ENCODE assay signal across 9 mouse cellular contexts in the genomic region with DNA sequence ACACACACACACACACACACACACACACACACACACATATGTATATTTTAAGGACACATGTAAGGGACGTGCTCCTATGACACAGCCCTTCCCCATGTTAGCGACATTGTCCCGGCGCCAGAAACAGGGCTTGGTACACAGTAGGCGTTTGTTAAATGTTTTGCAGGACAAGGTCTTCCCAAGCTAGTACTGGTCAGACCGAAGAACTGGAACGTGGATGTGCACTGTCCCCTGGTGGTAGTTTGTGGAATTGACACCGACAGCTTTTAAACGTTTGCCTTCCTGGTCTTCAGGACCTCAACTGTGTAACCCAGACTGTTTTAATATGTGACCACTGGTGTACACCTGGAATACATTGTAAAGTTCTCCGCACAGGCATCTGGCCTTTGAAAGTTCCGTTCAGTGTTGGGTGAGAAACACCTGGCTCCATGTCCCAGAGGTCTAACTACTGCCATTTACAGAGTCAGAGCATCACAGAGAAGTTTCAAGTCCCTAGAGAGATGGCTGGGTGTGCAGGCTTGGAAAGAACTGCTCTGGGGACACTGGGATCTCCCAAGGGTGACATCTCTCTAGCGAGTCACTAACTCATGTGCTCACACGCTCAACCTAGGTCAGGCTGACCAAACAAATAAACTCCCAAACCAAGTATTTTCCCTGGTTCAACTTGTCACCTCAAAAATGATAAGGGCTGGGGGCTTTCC. TPM values are rescaled to one million over a fixed set of nuclear protein-coding genes. Genes with fewer than 3 reads are reported as not detected.
DNase-seq lines count a peak whose midpoint lies in the region; ATAC-seq and TF ChIP-seq lines count a peak whose summit lies in the region.
"Had no signal": no experiment of that assay in that cellular context is flagged by ENCODE, and none has a peak within 500 bp of the region (broad histone marks: within the 10 kb centered on the region; RNA-seq: fewer than 3 reads in every experiment).

No protein-coding gene starts in this region.

- ATAC-seq in forebrain, embryonic 11.5 days (replicated peaks; ENCODE audit: low FRiP score): peak; percentile 23; the same call in 1 of the 2 replicates
- peak; percentile 64 for ATAC-seq in liver, postnatal 0 days
- peak; percentile 42 for ATAC-seq in neural tube, embryonic 14.5 days (ENCODE audit: low read depth)

- TF ChIP-seq CTCF in CH12.LX (conservative IDR thresholded peaks at IDR 0.05 in 1 of 2, IDR thresholded peaks at IDR 0.05 in 1 of 2; ENCODE audit: low read depth in 2 of 2, low read length in 2 of 2): peak; percentile 96 to 100
- peak; percentile 99 for TF ChIP-seq CTCF in liver, postnatal 0 days (IDR thresholded peaks at IDR 0.05; ENCODE audit: low read depth)
- peak; percentile 68; the same call in 1 of the 2 replicates for TF ChIP-seq CTCF in testis, adult 2 months (IDR thresholded peaks at IDR 0.05; ENCODE audit: control insufficient read depth, insufficient read depth, insufficient replicate concordance, low read depth, low read length)

- TF ChIP-seq EP300 in CH12.LX (IDR thresholded peaks at IDR 0.05; ENCODE audit: low read length): no peak
- no peak for TF ChIP-seq EP300 in liver, postnatal 0 days (IDR thresholded peaks at IDR 0.05; ENCODE audit: low read depth)

- dilution Hi-C loops in CH12.LX (cut with MboI; ENCODE audit: extremely low pct_ligation_motif_present, extremely low pct_unique_long_range_greater_than_20kb, low sequenced_read_pairs): no loop called here

- peaks cover 27% of the 10 kb centered on the region for H3K27me3 ChIP-seq in CH12.LX (replicated peaks)
- H3K27me3 ChIP-seq in forebrain, embryonic 11.5 days (ENCODE audit: control insufficient read depth, insufficient read depth, low read length): no peaks in the 10 kb centered on the region
- H3K27me3 ChIP-seq in liver, postnatal 0 days (ENCODE audit: insufficient read depth, low read length): peaks cover 29% of the 10 kb centered on the region
- H3K27me3 ChIP-seq in neural tube, embryonic 14.5 days (ENCODE audit: control insufficient read depth, insufficient read depth, low read length): no peaks in the 10 kb centered on the region
- no peaks in the 10 kb centered on the region for H3K27me3 ChIP-seq in testis, adult 2 months (ENCODE audit: control insufficient read depth, insufficient read depth, low read length)

- H3K79me2 ChIP-seq in CH12.LX (replicated peaks; ENCODE audit: control insufficient read depth, extremely low read depth, insufficient read depth, poor library complexity, severe bottlenecking): no peaks in the 10 kb centered on the region

- no peak for TF ChIP-seq POLR2A in CH12.LX (IDR thresholded peaks at IDR 0.05; ENCODE audit: low read depth, low read length)
- no peak for TF ChIP-seq POLR2A in testis, adult 2 months (IDR thresholded peaks at IDR 0.05; ENCODE audit: control insufficient read depth, low read depth, low read length)

- H3K4me2 ChIP-seq in CH12.LX (ENCODE audit: insufficient read depth, low read depth, poor library complexity, severe bottlenecking): no peak overlapping the region
- H3K4me2 ChIP-seq in forebrain, embryonic 11.5 days (ENCODE audit: low read depth, low read length, severe bottlenecking): no peak overlapping the region
- no peak overlapping the region for H3K4me2 ChIP-seq in liver, postnatal 0 days (ENCODE audit: low read depth, low read length)
- H3K4me2 ChIP-seq in neural tube, embryonic 14.5 days (ENCODE audit: low read depth, low read length): peak overlapping the region; percentile 86; the same call in 1 of the 2 replicates

- no peak overlapping the region for H3K9ac ChIP-seq in CH12.LX (ENCODE audit: insufficient read depth, low read depth)
- H3K9ac ChIP-seq in forebrain, embryonic 11.5 days (ENCODE audit: low read length): no peak overlapping the region
- no peak overlapping the region for H3K9ac ChIP-seq in liver, postnatal 0 days (replicated peaks)
- no peak overlapping the region for H3K9ac ChIP-seq in neural tube, embryonic 14.5 days (replicated peaks; ENCODE audit: low read depth, low read length)
- H3K9ac ChIP-seq: liver, embryonic 15.5 days had no signal

- H3K9me3 ChIP-seq in CH12.LX (replicated peaks; ENCODE audit: low read length): peaks cover 4% of the 10 kb centered on the region
- no peaks in the 10 kb centered on the region for H3K9me3 ChIP-seq in forebrain, embryonic 11.5 days (ENCODE audit: control insufficient read depth, low read length)
- H3K9me3 ChIP-seq in liver, postnatal 0 days (ENCODE audit: low read length): no peaks in the 10 kb centered on the region
- no peaks in the 10 kb centered on the region for H3K9me3 ChIP-seq in neural tube, embryonic 14.5 days (ENCODE audit: control insufficient read depth, low read length)
- H3K9me3 ChIP-seq: liver, embryonic 15.5 days had no signal

- WGBS in forebrain, embryonic 11.5 days: 7% methylated on average over 13 of the region's 13 CpGs
- WGBS in liver, postnatal 0 days (ENCODE audit: insufficient replicate concordance): 9% methylated on average over 13 of the region's 13 CpGs
- 11% methylated on average over 13 of the region's 13 CpGs for WGBS in neural tube, embryonic 14.5 days

- peak; percentile 72 for DNase-seq in CH12.LX (ENCODE audit: extremely low read depth)
- DNase-seq in c-Kit-positive CD71-negative TER-119-negative erythroid progenitor cells, embryonic 14.5 days (ENCODE audit: low read depth): peak; percentile 75
- peak; percentile 91 for DNase-seq in forebrain, embryonic 11.5 days (ENCODE audit: low spot score)
- DNase-seq in heart, postnatal 10 days: peak; percentile 87 to 91
- peak; percentile 85 to 87 for DNase-seq in kidney, postnatal 4 days
- peak; percentile 80 for DNase-seq in liver, postnatal 0 days

- no peak overlapping the region for H3K27ac ChIP-seq in CH12.LX (ENCODE audit: insufficient read depth, low read depth)
- no peak overlapping the region for H3K27ac ChIP-seq in forebrain, embryonic 11.5 days (ENCODE audit: low read depth, low read length)
- no peak overlapping the region for H3K27ac ChIP-seq in liver, postnatal 0 days (ENCODE audit: low read depth)
- no peak overlapping the region for H3K27ac ChIP-seq in neural tube, embryonic 14.5 days (ENCODE audit: low read depth, low read length)
- H3K27ac ChIP-seq in testis, adult 2 months (ENCODE audit: control insufficient read depth, insufficient read depth, low read depth, low read length): no peak overlapping the region
- H3K27ac ChIP-seq: liver, embryonic 15.5 days had no signal

- intact Hi-C loops in heart, postnatal 10 days (cut with DNase I): loop anchor here (1.0 kb wide), 2 partner anchors 230 to 257 kb away; no protein-coding TSS in a partner anchor

- no peak overlapping the region for H3K4me3 ChIP-seq in CH12.LX (replicated peaks in 1 of 3; ENCODE audit: low read depth in 2 of 3, low read length in 2 of 3, poor library complexity in 1 of 3)
- no peak overlapping the region for H3K4me3 ChIP-seq in forebrain, embryonic 11.5 days (ENCODE audit: low read depth, low read length)
- no peak overlapping the region for H3K4me3 ChIP-seq in liver, postnatal 0 days (ENCODE audit: low read depth, low read length)
- H3K4me3 ChIP-seq in neural tube, embryonic 14.5 days (ENCODE audit: low read depth, low read length): no peak overlapping the region
- H3K4me3 ChIP-seq in testis, adult 2 months (ENCODE audit: control insufficient read depth, low read depth, low read length): no peak overlapping the region
- H3K4me3 ChIP-seq: liver, embryonic 15.5 days had no signal

- H3K36me3 ChIP-seq in CH12.LX (replicated peaks in 1 of 2; ENCODE audit: control insufficient read depth in 1 of 2, insufficient read depth in 1 of 2, low read length in 1 of 2): no peaks in the 10 kb centered on the region
- H3K36me3 ChIP-seq in forebrain, embryonic 11.5 days (ENCODE audit: control insufficient read depth, insufficient read depth, low read length): no peaks in the 10 kb centered on the region
- no peaks in the 10 kb centered on the region for H3K36me3 ChIP-seq in liver, postnatal 0 days (replicated peaks; ENCODE audit: insufficient read depth, low read length)
- no peaks in the 10 kb centered on the region for H3K36me3 ChIP-seq in neural tube, embryonic 14.5 days (ENCODE audit: control insufficient read depth, insufficient read depth, low read length)
- no peaks in the 10 kb centered on the region for H3K36me3 ChIP-seq in testis, adult 2 months (ENCODE audit: control insufficient read depth, insufficient read depth, low read length)
- H3K36me3 ChIP-seq: liver, embryonic 15.5 days had no signal

- peak; percentile 98 for TF ChIP-seq RAD21 in CH12.LX (IDR thresholded peaks at IDR 0.05; ENCODE audit: low read depth, low read length)

- in situ Hi-C loops in CH12.LX (cut with MboI; ENCODE audit: low pct_ligation_motif_present, low pct_unique_long_range_greater_than_20kb, low sequenced_read_pairs): loop anchor here (10.0 kb wide), 1 partner anchor 141 kb away; a partner anchor contains a TSS

- H3K4me1 ChIP-seq in CH12.LX (ENCODE audit: control insufficient read depth in 1 of 2, insufficient read depth in 2 of 2): peaks cover 0 to 7% of the 10 kb centered on the region in 2 experiments; a peak in 1 of 4 replicates
- H3K4me1 ChIP-seq in forebrain, embryonic 11.5 days (replicated peaks; ENCODE audit: control insufficient read depth, insufficient read depth, low read length): peaks cover 21% of the 10 kb centered on the region
- peaks cover 6% of the 10 kb centered on the region for H3K4me1 ChIP-seq in liver, postnatal 0 days (ENCODE audit: insufficient read depth)
- H3K4me1 ChIP-seq in neural tube, embryonic 14.5 days (ENCODE audit: control insufficient read depth, insufficient read depth, low read length): peaks cover 41% of the 10 kb centered on the region
- peaks cover 25% of the 10 kb centered on the region for H3K4me1 ChIP-seq in testis, adult 2 months (ENCODE audit: control insufficient read depth, insufficient read depth, low read length)

TF ChIP-seq in CH12.LX, 34 proteins besides CTCF, POLR2A, EP300 and RAD21 (continues in another document):
- TF ChIP-seq MAFK (IDR thresholded peaks at IDR 0.05; ENCODE audit: insufficient replicate concordance, low read length) (no peak), NRF1 (IDR thresholded peaks at IDR 0.05; ENCODE audit: low read depth, low read length) (no peak), ELF1 (IDR thresholded peaks at IDR 0.05; ENCODE audit: low read depth, low read length) (no peak), UBTF (IDR thresholded peaks at IDR 0.05; ENCODE audit: low read depth, low read length) (no peak), ETS1 (conservative IDR thresholded peaks at IDR 0.05; ENCODE audit: low read depth, low read length) (no peak), ZNF384 (IDR thresholded peaks at IDR 0.05; ENCODE audit: low read depth, low read length) (no peak)

RNA-seq across cellular contexts. Expression of a gene that starts 1.3 kb away (rescaled TPM):
- 0.04 TPM in 1 of 2 replicates, not detected in the other for total RNA-seq in CH12.LX (2012; rRNA removed)
- total RNA-seq in CH12.LX (2014; rRNA removed): not detected in 2 replicates
- 0.06 TPM in 1 of 2 replicates, not detected in the other for polyA plus RNA-seq in CH12.LX (2012; ENCODE audit: insufficient read length, low read depth)
- 18.1 and 19.8 TPM in 2 replicates for polyA plus RNA-seq in forebrain, embryonic 11.5 days (2014; fragmentation: Nextera tagmentation; extraction: Ambion mirVana)
- total RNA-seq in heart, postnatal 10 days (2021): 10 to 100 TPM; 20.7 to 22.4 TPM
- polyA plus RNA-seq in liver, postnatal 0 days (2015; fragmentation: Nextera tagmentation; extraction: Ambion mirVana): 0.20 and 0.33 TPM in 2 replicates
- polyA plus RNA-seq in neural tube, embryonic 14.5 days (2014; fragmentation: Nextera tagmentation; extraction: Ambion mirVana): 4.9 and 9.9 TPM in 2 replicates
- polyA plus RNA-seq in testis, adult 2 months (2012; rRNA removed): 45.8 and 57.4 TPM in 2 replicates
